Mouse (Mus musculus) liver, embryonic 15.5 days (tissue): Measurements from ENCODE around the gene Gtse1. TPM values are rescaled to one million over a fixed set of nuclear protein-coding genes. Genes with fewer than 3 reads are reported as not detected.
"Not testable (repeated sequence)": the region's sequence is repeated elsewhere in the genome, so short reads cannot be mapped to it uniquely, and the experiment has no call there.

Experiments
- ATAC-seq: fragments of 200-750 bp; cut with Nextera tagmentation; 2 replicates; pipeline ENCODE4 v1.8.0; 2017; ENCODE audit warnings: moderate number of reproducible peaks, mild to moderate bottlenecking, moderate library complexity; ENCODE audit not compliant: insufficient read depth
- H3K27ac ChIP-seq: fragments of 300-500 bp; sonication (generic); replicated peaks from 2 replicates; pipeline ENCODE4 v1.5.1; 2015; ENCODE audit warnings: mild to moderate bottlenecking, inconsistent platforms
- H3K27me3 ChIP-seq: fragments of 300-500 bp; sonication (generic); 2 replicates; pipeline ENCODE4 v1.6.1; 2015; ENCODE audit warnings: mild to moderate bottlenecking, inconsistent platforms
- H3K36me3 ChIP-seq: fragments of 300-500 bp; sonication (generic); replicated peaks from 2 replicates; pipeline ENCODE4 v1.6.1; 2015; ENCODE audit warnings: moderate library complexity, mild to moderate bottlenecking, inconsistent platforms
- H3K4me1 ChIP-seq: fragments of 300-500 bp; sonication (generic); replicated peaks from 2 replicates; pipeline ENCODE4 v1.6.1; 2015; ENCODE audit warnings: inconsistent platforms
- H3K4me2 ChIP-seq: fragments of 300-500 bp; sonication (generic); 2 replicates; pipeline ENCODE4 v1.6.1; 2015; ENCODE audit warnings: moderate library complexity, mild to moderate bottlenecking, inconsistent platforms
- H3K4me3 ChIP-seq: fragments of 300-500 bp; sonication (generic); replicated peaks from 2 replicates; pipeline ENCODE4 v1.5.1; 2015; ENCODE audit warnings: mild to moderate bottlenecking, inconsistent platforms
- H3K9ac ChIP-seq: fragments of 300-500 bp; sonication (generic); 2 replicates; pipeline ENCODE4 v1.6.1; 2015; ENCODE audit warnings: moderate library complexity, mild to moderate bottlenecking, inconsistent platforms
- H3K9me3 ChIP-seq: fragments of 300-500 bp; sonication (generic); replicated peaks from 2 replicates; pipeline ENCODE4 v1.6.1; 2016; ENCODE audit warnings: inconsistent platforms
- WGBS: fragments of 180-500 bp; shearing (Covaris S2); methylation state at CpG from one replicate; pipeline ENCODE4 v1.1.7; 2015; ENCODE audit warnings: mixed read lengths; ENCODE audit not compliant: insufficient replicate concordance; 5-methylcytosine and 5-hydroxymethylcytosine counted together
- polyA plus RNA-seq: library from polyadenylated mRNA; unstranded; fragments of >200 nt; fragmentation: Nextera tagmentation; extraction: Ambion mirVana; gene quantifications from 2 replicates; pipeline ENCODE4 v1.2.1, GENCODE M21; 2015

Gene Gtse1
- polyA plus RNA-seq, 1 experiment from 2014 or later: 24.2 TPM

DNA sequence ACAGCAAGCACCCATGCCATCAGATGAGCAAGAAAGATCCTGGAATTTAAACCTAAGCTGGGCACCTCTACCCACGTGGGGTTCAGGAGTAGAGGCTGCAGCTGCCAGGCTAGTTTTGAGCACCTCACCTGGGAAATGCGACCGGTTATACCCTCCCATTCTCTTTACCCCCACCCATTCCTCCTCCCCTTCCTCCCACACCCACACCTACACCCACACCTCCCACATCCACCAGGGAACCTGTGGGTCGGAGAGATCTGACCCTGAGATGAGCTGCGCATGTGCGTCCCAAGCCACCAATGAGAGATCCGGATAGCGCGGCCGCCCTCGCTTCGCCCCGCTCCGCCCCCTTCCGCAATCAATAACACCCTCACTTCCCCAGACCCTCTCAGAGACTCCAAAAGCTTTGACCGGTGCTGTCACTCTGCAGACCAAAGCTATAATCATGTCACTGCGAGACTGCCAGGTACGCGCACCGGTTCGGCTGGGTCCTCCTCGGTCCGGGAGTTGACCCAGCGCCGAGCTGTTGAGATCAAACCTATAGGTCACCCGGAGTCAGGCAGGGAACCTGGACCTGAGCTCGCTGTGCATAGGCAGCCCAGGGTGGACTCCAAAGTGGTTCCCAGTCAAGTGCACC lies 27.5 kb upstream of the Gtse1 start, which contains the start of gene Ttc38:
Ttc38 (plus strand) TSS at position 353 of the 637 bp plus-strand sequence.
- Histone ChIP-seq H3K4me3 (peak within 1 kb of the TSS; percentile 67), H3K36me3 (no peaks in the 10 kb centered on the region), H3K4me1 (peaks cover 27% of the 10 kb centered on the region), H3K9me3 (no peaks in the 10 kb centered on the region), H3K27ac (peak within 1 kb of the TSS; percentile 74), H3K27me3 (no peaks in the 10 kb centered on the region), H3K9ac (peak within 1 kb of the TSS; percentile 67), H3K4me2 (peak within 1 kb of the TSS; percentile 77)
- 1% methylated on average over 27 of the region's 27 CpGs for WGBS
- ATAC-seq: peak; percentile 85

DNA sequence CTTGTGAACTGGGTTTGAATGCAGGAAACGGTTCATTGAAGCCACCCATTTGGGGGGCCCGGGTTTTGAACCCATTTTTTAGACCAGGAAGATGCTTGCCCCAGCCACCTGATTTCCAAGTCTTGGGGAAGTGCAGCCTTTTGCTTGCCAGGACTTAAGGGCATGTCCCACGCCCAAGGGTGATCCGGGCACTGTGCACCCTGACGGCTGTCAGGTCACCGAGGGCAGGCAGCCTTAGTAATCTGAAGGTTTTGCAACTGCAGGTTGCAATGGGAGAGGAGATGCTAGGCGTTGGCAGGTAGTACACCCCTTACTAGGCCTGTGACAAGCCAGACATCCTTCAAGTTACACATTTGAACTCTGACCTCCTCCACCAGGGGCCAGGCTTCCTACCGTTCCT lies 26.9 kb upstream of the Gtse1 start:
- Histone ChIP-seq H3K9me3 (no peaks in the 10 kb centered on the region), H3K4me3 (peak overlapping the region; percentile 67), H3K27ac (peak overlapping the region; percentile 74), H3K27me3 (no peaks in the 10 kb centered on the region), H3K36me3 (no peaks in the 10 kb centered on the region), H3K4me1 (peaks cover 22% of the 10 kb centered on the region), H3K9ac (peak overlapping the region; percentile 67), H3K4me2 (peak overlapping the region; percentile 77)
- 38% methylated on average over 8 of the region's 8 CpGs for WGBS
- ATAC-seq: no peak

DNA sequence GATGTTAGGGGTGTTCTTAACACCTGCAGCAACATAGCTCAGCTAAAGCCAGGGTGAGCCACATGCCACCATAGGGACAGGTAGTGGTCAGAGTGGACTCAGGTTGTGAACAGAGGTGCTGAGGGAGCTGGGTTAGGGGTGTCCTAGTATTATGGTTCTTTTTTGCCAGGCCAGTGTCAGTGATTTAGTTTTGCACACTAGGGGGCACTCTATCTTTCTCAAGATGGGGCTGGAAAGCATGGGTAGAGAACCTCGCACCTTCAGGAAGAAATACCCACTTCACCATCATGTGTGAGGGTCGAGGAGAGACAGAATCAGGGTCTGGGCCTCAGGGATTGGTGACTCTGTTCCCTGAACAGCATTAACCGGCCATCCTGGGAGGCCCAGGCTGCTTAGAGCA lies 24.2 kb upstream of the Gtse1 start:
- H3K4me3 ChIP-seq: no peak overlapping the region
- no peak overlapping the region for H3K9ac ChIP-seq
- H3K4me2 ChIP-seq: no peak overlapping the region
- H3K27me3 ChIP-seq: no peaks in the 10 kb centered on the region
- H3K36me3 ChIP-seq: no peaks in the 10 kb centered on the region
- H3K27ac ChIP-seq: no peak overlapping the region
- 49% methylated on average over 3 of the region's 3 CpGs for WGBS
- no peak for ATAC-seq
- no peaks in the 10 kb centered on the region for H3K9me3 ChIP-seq
- peaks cover 20% of the 10 kb centered on the region for H3K4me1 ChIP-seq

DNA sequence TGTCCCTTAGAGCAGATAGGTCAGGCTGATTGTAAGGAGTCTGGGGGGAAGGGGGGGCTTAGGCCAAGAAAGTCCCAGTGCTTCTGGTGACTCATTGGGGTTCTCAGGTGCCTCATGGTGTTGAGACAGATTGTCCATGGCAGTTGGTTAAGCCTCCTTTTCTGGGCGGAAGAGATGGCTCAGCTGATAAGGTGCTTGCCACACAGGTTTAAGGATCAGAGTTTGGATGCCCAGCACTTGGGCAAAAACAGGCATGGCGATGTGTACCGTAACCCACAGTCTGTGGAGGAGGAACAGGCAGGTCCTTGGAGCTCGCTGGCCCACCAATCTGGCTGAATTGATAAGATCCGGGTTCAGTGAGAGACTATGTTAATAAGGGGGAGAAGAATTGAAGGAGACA lies 22.7 kb upstream of the Gtse1 start:
- Histone ChIP-seq H3K9me3 (no peaks in the 10 kb centered on the region), H3K4me2 (no peak overlapping the region), H3K27ac (no peak overlapping the region), H3K27me3 (no peaks in the 10 kb centered on the region), H3K4me3 (no peak overlapping the region), H3K9ac (no peak overlapping the region), H3K36me3 (no peaks in the 10 kb centered on the region), H3K4me1 (peaks cover 29% of the 10 kb centered on the region)
- 51% methylated on average over 5 of the region's 5 CpGs for WGBS
- no peak for ATAC-seq

DNA sequence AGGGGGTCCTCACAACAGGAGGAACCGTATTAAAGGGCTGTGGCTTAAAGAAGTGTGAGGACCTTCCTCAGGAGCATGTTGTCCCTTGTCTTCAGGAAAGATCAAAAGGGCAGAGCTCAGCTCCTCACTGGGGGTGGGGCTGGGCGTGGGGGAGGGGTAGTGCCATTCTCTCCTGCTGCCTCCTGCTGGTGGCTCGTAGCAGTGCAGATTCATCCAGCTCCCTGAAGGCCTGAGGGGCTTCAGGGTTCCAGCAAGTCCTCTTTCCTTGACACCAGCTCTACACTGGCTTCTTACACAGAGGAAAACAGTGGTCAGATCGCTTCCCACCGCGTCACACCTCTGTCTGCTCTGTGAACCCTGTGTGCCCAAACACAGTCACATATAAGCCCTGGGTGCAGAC lies 18.6 kb upstream of the Gtse1 start:
- Histone ChIP-seq H3K9ac (no peak overlapping the region), H3K4me1 (peaks cover 22% of the 10 kb centered on the region), H3K4me3 (no peak overlapping the region), H3K27ac (no peak overlapping the region), H3K36me3 (0 out of 2 replicates have a peak, but pooled peaks cover 9% of the 10 kb centered on the region), H3K27me3 (no peaks in the 10 kb centered on the region), H3K9me3 (no peaks in the 10 kb centered on the region), H3K4me2 (no peak overlapping the region)
- ATAC-seq: no peak
- WGBS: 38% methylated on average over 6 of the region's 6 CpGs

DNA sequence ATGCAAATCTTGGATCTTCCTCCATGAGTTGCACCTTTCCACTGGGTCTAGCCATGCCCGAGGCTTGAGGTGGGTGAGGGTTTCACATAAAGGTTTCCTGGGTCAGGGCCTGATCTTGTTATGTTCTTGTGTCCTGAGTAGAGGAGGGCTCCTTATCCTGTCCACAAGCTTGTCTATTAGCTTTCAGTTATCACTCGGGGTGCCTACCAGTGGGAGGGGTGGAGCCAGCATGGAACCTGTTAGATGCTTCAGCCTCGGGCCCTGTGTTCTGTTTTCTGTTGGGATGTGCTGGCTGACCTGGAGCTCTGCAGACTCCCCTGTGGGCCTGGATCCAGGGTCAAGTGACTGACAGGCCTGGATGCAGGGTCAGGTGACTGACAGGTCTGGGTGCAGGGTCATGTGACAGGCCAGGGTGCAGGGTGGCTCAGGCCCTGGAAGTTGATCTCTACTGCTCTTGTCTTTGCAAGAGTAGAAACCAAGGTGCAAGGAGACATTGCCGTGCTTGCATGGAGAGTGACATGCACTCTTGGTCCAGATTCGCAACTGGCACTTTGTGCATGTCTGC lies 17.7 kb upstream of the Gtse1 start:
- H3K4me3 ChIP-seq: no peak overlapping the region
- H3K4me2 ChIP-seq: no peak overlapping the region
- no peak overlapping the region for H3K27ac ChIP-seq
- no peaks in the 10 kb centered on the region for H3K9me3 ChIP-seq
- H3K4me1 ChIP-seq: peaks cover 22% of the 10 kb centered on the region
- ATAC-seq: peak; percentile 43
- H3K27me3 ChIP-seq: no peaks in the 10 kb centered on the region
- no peak overlapping the region for H3K9ac ChIP-seq
- WGBS: 44% methylated on average over 5 of the region's 5 CpGs
- H3K36me3 ChIP-seq: 0 out of 2 replicates have a peak, but pooled peaks cover 15% of the 10 kb centered on the region

DNA sequence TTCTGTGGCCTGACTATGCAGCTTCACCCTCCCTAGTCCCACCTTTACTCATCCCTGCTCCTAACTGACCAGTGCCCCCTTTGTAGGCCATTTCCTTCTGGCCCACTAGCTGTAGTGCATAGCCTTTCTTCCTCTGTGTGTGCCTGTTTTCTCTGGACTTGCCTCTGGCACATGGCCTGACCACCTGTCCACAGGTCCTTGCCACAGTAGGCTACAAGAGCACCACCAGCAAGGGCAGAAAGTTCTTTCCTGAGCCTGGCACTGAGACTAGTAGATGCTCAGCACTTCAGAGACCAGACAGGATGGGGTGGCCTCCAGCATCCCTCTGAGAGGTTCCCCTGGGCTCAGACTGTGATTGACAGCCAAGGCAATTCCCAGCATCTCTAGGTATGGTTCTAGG lies 14.5 kb upstream of the Gtse1 start:
- H3K27me3 ChIP-seq: no peaks in the 10 kb centered on the region
- no peak for ATAC-seq
- 0 out of 2 replicates have a peak, but pooled peaks cover 15% of the 10 kb centered on the region for H3K36me3 ChIP-seq
- no peak overlapping the region for H3K4me2 ChIP-seq
- H3K4me1 ChIP-seq: peaks cover 22% of the 10 kb centered on the region
- no peak overlapping the region for H3K9ac ChIP-seq
- H3K9me3 ChIP-seq: no peaks in the 10 kb centered on the region
- H3K27ac ChIP-seq: no peak overlapping the region
- no peak overlapping the region for H3K4me3 ChIP-seq

DNA sequence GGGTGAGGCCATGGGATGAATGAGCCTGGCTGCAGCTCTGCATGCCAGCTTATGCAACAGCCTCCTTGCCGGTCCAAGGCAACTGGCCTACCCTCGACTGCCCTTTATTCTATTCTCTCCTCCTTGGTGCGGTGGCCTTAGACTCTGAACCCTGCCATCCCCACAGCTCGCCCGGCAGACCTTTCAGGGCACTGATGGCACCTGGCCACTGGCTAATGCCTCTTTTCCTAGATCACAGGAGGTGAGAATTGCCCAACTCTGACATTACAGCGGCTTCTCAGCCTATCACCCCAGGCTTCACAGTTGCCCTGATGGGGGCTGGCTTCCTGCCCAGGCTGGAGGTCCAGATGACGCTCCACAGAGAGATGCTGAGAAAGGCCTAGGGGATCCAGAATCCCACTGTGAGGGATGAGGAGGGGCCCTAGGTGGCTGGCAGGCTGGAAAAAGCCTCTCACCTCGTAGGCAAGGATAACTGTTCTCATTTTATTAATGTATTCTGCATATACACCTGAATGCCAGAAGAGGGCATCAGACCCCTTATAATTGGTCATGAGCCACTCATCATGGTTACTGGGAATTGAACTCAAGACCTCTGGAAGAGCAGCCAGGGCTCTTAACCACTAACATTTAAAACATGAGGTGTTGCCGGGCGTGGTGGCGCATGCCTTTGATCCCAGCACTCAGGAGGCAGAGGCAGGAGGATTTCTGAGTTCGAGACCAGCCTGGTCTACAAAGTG lies 7.7 kb upstream of the Gtse1 start:
- H3K9ac ChIP-seq: no peak overlapping the region
- no peaks in the 10 kb centered on the region for H3K9me3 ChIP-seq
- H3K4me2 ChIP-seq: no peak overlapping the region
- H3K4me1 ChIP-seq: peaks cover 4% of the 10 kb centered on the region; the same call in 1 of the 2 replicates
- ATAC-seq: no peak
- no peak overlapping the region for H3K4me3 ChIP-seq
- no peaks in the 10 kb centered on the region for H3K27me3 ChIP-seq
- 68% methylated on average over 12 of the region's 12 CpGs for WGBS
- no peak overlapping the region for H3K27ac ChIP-seq
- H3K36me3 ChIP-seq: no peaks in the 10 kb centered on the region

DNA sequence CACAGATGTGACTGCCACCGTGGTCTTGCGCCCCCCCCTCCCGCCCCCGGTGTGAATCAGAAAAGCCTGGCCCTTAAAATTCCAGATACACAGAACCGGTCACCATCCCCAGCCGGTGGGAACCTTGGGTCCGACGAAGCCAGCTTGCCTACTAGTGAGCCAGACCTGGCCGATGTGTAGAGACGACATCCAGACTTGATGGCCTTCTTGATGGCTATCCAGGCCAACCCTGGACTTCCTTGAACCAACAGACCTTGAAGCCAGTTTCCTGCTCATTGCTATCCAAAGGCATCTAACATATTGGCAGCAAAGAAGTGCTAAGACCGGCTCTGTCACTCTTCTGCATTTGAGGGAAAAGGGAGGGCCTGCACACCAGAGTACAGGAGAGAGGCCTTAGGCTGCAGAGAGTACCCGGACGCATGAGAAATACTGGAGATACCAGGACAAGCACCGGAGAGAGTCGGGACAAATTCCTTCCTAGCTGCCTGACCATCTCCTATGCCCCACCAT lies 510 bp upstream of the Gtse1 start:
- H3K9ac ChIP-seq: peak overlapping the region; percentile 63
- no peaks in the 10 kb centered on the region for H3K9me3 ChIP-seq
- H3K27ac ChIP-seq: peak overlapping the region; percentile 39; the same call in 1 of the 2 replicates
- 13% methylated on average over 15 of the region's 15 CpGs for WGBS
- H3K36me3 ChIP-seq: peaks cover 32% of the 10 kb centered on the region
- peak overlapping the region; percentile 79 for H3K4me2 ChIP-seq
- no peak; the same call in 1 of the 2 replicates for ATAC-seq
- peak overlapping the region; percentile 87 for H3K4me3 ChIP-seq
- H3K27me3 ChIP-seq: no peaks in the 10 kb centered on the region
- peaks cover 42% of the 10 kb centered on the region for H3K4me1 ChIP-seq

DNA sequence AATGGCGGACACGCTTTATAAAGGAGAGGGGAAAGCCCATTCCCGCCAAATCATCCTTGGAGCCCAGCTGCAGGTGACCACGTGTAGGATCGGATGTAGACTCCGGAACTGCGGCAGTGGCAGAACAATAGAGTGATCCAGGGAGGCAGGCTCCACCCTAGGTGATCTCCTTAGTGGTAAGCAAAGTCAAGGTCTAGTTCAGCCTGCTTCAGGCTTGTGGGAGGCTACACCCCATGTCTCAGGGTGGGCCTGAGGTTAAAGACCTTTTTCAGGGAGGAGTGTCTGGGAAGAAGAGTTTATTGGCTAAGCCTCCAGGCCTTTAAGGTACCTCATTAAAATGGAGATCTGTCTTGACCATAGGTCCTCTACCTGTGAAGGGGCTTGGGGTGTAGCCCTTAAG lies 6.4 kb downstream of the Gtse1 start:
- not testable (repeated sequence) for H3K9ac ChIP-seq, ATAC-seq, H3K27me3 ChIP-seq, H3K4me3 ChIP-seq, H3K9me3 ChIP-seq, H3K27ac ChIP-seq, H3K4me2 ChIP-seq
- Histone ChIP-seq H3K4me1 (peaks cover 18% of the 10 kb centered on the region), H3K36me3 (peaks cover 100% of the 10 kb centered on the region)
- 92% methylated on average over 7 of the region's 7 CpGs for WGBS

DNA sequence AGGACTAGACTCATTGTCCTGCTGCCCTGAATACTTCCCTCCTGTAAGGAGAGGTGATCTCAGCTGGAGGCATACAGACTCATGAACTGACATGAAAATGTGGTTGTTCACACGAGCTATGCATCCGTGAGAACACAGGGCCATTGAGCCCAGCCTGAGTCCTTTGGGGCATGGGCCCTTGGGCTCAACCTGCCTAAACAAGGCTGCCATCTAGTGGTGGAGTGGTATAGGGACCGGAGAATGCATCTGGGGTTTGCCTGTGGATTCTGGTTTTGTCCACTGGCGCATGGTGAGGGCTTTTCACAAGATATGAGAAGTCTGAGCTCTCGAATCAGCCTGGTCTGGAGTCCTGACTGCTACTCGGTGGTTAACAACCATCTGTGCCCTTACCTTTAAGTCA lies 8.2 kb downstream of the Gtse1 start:
- Histone ChIP-seq H3K27ac (no peak overlapping the region), H3K4me3 (no peak overlapping the region), H3K4me2 (no peak overlapping the region), H3K4me1 (0 out of 2 replicates have a peak, but pooled peaks cover 3% of the 10 kb centered on the region), H3K36me3 (peaks cover 100% of the 10 kb centered on the region), H3K9me3 (no peaks in the 10 kb centered on the region), H3K9ac (no peak overlapping the region), H3K27me3 (no peaks in the 10 kb centered on the region)
- no peak for ATAC-seq
- 37% methylated on average over 6 of the region's 6 CpGs for WGBS
